Mouse (Mus musculus) WW6 (cell line): ENCODE measurements around the gene Ubxn4.
"Not testable (repeated sequence)": the region's sequence is repeated elsewhere in the genome, so short reads cannot be mapped to it uniquely, and the experiment has no call there.

ENCODE experiments used
- DNase-seq: peaks from one replicate; pipeline ENCODE4 v3.0.0-alpha.2; 2013; ENCODE audit warnings: low read depth, low spot score

Gene Ubxn4

DNA sequence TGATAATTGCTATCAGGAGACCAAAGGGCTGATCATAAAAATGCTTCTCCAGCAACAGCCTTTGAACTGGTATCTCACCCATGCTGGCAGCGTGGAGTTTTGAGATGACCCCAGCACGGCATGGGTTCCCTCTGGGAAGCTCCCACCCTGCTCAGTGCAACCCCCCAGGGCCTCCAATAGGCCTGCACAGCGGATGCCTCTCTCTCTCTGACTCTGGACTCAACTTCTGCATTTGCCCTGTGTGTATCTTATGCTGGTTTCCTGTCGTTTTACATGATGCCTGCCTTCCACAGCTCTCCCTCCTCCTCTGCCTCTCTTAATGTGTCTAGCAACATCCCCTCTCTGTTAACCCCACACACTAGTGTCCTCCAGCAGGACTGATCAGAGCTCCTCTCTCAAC is 70.9 kb downstream of the Ubxn4 start:
- no peak for DNase-seq

DNA sequence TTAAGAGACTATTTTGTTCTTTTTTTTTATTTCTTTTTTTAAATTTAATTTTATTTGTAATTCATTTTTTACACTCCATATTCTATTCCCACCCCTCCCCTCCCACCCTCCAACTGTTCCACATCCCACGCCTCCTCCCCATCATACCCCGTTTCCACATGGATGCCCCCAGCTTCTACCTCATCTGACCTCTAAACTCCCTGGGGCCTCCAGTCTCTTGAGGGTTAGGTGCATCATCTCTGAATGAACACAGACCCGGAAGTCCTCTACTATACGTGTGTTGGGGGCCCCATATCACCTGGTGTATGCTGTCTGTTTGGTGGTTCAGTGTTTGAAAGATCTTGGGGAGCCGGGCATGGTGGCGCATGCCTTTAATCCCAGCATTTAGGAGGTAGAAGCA is 75.5 kb downstream of the Ubxn4 start:
- DNase-seq: not testable (repeated sequence)

DNA sequence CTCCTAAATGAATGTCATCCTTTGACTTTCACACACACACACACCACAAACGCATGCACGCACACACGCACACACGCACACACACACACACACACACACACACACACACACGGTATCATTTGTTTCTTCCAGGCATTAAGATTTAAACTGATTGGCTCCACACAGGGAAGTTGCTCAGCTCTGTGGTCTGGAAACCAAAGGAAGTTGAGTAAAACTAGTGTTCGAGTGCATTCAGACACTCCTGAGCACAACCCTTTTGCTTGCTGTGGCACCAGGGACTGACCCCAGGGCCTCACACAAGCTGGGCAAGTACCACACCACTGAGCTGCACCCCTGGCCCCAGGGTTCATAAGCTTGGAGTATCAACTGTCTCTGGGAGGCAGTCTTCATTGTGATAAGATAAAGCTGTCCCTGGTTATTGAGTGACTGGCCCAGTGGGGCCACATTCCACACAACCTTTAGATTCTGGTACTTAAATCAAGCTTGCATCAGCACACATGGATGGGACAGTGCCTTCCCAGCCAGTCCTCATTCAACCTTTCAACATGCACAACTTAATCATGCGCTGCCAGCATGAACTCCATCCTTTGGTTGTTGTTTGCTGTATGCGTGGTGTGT is 79.4 kb downstream of the Ubxn4 start:
- no peak for DNase-seq

DNA sequence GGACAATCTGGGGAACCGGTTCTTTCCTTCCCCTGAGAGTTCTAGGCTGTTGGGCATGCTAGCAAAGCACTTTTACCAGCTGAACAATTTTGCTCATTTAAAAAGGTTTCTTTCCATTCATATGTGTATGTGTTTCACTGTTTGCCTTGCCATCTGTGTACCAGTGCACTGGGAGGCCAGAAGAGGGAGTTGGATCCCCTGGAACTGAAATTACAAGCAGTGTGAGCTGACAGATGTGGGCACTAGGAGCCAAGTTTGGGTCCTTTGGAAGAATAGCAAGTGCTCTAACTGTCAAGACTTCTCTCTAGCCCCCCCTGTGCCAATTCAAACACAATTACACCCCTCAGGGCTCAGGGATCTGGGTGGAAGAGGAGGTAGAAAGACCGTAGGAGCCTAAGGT is 81.0 kb downstream of the Ubxn4 start:
- DNase-seq: no peak

DNA sequence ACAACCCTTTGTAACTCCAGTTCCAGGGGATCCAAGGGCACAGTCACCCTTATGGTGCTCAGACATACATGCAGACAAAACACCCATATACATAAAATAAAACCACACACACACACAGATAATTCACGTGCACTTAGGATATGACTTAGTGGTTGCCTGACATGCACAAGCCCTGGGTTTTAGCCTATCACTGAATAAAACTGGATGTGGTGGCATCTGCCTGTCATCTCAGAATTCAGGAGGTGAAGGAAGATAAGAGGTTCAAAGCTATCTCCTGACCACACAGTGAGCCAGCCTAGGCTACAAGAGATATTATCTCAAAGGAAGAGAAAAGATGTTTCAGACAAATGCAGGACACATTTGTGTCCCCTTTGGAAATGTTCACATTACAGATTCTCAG is 83.4 kb downstream of the Ubxn4 start:
- no peak for DNase-seq

DNA sequence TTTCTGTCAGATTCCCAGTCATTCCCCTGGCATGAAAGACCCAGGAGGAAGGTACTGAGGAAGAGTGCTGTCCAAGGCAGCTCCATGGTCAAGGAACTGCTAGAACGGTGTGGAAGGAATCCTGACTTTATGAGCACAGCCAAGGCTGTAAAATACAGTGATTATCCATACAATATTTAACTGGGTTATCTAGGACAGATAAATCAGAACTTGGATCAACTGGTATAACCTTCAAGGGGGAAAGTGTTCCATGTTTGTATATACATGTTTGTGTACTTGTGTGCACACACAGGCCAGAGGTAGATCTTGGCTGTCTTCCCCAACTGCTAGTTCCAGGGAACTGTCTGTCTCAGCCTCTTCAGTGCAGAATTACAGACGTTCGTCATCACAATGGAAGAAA is 84.5 kb downstream of the Ubxn4 start, which contains the start of gene Lct:
Lct (minus strand) TSS at position 101 of the 400 bp plus-strand sequence.
- no peak for DNase-seq
